Mouse (Mus musculus) adrenal gland, adult 2 months (tissue): ENCODE data around the gene Chn2. TPM values are rescaled to one million over a fixed set of nuclear protein-coding genes. Genes with fewer than 3 reads are reported as not detected.

Experiments used
- DNase-seq: peaks from one replicate; pipeline ENCODE4 v3.0.0; 2021
- polyA plus RNA-seq: library from polyadenylated mRNA; depleted of rRNA; stranded (reverse); fragments of >200 nt; gene quantifications from 2 replicates; pipeline ENCODE4 v1.2.3, GENCODE M21; 2012
- total RNA-seq, 2 experiments: library from RNA; stranded (reverse); gene quantifications; 2 replicates each; pipeline ENCODE4 v1.2.3; 2021

The Chn2 gene
- total and polyA plus RNA-seq, 3 experiments: 9.2 to 13.7 (median 11.5) TPM

GRCm38 (mm10) chr6:54202311-54203020, 163.1 kb downstream of the Chn2 start:
- DNase-seq: peak; percentile 26

- no peak for DNase-seq
These were observed 164.0 kb downstream of the Chn2 start for GRCm38 (mm10) chr6:54203316-54203715.

DNA sequence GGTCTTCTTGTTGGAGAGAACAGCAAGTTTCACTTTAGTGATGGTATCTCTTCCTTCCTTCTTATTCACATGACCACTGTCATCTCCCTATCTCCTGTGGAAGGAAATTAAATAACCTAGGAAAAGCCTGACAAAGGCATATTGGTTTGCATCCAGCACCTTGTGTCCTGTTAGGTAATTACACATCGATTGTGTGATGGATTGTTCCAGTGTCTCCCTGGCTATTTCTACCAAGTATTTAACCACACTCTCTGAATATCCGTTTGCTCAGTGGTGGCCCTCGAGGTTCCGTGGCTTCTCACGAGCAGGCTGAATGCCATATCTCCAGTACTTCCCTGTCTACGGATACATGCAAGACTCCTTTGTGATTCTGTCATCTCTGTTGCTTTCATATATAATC, 164.6 kb downstream of the Chn2 start:
- DNase-seq: no peak

GRCm38 (mm10) chr6:54204931-54205330, 165.6 kb downstream of the Chn2 start:
- DNase-seq: no peak

DNA sequence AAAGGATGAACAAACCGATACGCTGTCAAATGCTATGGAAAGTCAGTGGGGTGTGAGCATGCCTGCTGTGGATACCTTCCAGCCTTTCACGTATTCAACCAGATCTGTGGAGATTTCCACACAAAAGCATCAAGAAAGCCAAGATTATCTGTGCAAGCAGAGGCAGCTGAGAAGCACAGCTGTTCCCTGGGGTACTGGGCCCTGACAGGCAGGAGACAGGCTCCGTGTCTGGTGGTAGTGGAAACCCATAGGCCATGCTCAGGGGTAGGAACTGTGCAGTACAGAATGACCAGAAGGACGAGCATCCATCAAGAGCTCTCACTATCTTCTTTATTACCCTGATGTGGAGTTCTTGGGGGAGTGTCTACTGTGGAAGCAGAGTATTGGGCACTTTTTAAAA, 166.1 kb downstream of the Chn2 start:
- DNase-seq: no peak

DNA sequence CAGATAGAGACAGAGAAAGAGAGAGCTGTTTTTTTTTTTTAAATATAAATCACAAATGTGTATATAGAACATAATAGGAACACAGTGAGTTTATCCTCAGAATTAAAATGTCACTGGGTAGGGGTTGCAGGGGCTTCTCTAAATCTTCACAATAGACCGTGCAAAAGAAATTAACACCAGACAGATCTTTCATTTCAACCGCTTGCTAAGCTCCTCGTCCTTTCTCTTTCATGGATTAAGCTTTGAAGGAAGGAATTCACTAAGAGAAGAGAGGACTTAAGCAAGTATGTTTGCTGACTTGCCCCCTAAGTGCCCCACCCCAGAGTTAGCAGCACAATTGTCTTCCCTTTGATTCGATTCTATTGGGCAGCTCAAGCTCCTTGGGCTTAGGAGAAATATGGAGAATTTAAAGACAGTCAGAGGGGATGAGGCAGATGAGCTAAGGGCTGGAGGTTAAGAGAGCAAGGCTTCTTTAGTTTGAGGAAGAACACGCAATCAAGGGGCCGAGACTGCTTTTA, 166.9 kb downstream of the Chn2 start:
- DNase-seq: no peak

DNA sequence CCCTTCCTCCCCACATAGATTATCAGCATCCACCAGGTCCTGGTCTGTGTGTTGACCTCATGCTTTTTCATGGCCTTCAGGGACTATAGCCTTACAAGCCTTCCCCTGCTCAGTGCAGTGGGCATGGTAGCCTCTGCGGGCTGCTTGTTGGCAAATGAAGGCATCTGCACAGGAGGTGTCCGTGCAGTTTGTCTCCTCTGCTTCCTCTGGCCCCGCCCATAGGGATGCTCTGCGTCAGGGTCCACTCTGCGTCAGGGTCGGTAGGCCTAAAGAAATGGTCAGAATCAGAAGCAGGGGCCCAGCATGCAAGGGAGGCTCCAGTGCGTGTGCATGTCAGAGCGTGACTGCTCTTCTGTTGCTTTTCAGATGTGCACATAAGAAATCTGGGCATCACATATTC, 169.4 kb downstream of the Chn2 start:
- no peak for DNase-seq

GRCm38 (mm10) chr6:54210971-54211370, 171.6 kb downstream of the Chn2 start:
- no peak for DNase-seq

GRCm38 (mm10) chr6:54211939-54212338, 172.6 kb downstream of the Chn2 start:
- no peak for DNase-seq

DNA sequence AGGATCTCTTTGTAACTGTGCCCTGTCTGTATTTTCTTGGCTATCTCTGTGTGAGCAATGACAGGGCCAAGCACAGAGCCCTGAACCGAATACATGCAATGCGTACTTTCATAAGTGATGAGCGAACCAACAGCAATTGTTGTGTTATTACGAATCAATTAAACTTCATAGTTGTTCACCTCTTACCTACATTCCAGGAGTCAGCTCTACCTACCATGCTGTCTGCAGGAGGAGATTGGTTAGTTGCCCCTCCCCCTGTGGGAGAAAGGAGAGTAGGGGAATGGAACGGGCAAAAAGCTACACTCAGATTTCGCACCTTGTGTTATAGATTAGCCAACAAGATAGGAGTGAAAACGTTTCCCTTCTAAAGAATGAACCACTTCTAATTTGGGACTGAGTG, 174.4 kb downstream of the Chn2 start:
- no peak for DNase-seq

- no peak for DNase-seq
These were observed 176.3 kb downstream of the Chn2 start for GRCm38 (mm10) chr6:54215636-54216035.

GRCm38 (mm10) chr6:54216512-54216911, 177.2 kb downstream of the Chn2 start:
- no peak for DNase-seq

DNA sequence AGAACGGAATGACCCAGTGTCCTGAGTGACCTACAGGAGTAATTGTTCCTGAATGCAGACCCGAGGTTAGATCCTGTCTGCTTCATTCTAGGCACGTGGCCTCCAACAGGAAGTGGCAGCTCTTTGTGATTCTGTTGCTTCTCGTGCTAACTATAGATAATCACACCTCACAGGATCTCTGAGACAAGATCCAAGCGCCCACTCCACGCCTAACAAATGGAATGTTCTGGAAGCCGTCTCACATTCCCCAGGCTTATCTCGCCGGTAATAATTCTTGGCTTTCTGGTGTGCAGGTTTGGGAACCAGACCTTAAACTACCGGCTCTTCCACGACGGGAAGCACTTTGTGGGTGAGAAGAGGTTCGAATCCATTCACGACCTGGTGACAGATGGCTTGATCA, 180.8 kb downstream of the Chn2 start:
- no peak for DNase-seq

DNA sequence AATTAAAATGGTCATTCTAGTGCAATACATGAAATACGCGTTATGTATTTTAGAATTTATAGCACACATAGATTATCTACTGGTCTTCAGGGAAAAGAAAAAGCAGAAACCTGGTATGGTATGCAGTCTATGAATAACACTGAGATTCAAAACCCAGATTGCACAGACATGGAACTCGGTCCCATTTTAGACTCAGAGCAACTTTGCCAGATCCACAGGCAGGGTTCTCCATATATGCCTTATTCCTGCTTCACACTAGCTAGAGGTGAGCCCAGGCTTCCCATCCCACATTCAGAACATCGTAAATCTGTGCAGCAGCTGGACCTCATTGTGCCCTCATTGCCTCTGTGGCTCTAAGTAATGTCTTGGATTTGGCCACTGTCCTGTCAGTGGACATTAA, 184.2 kb downstream of the Chn2 start:
- no peak for DNase-seq

- DNase-seq: peak; percentile 49
These were observed 185.0 kb downstream of the Chn2 start for GRCm38 (mm10) chr6:54224325-54224724.

DNA sequence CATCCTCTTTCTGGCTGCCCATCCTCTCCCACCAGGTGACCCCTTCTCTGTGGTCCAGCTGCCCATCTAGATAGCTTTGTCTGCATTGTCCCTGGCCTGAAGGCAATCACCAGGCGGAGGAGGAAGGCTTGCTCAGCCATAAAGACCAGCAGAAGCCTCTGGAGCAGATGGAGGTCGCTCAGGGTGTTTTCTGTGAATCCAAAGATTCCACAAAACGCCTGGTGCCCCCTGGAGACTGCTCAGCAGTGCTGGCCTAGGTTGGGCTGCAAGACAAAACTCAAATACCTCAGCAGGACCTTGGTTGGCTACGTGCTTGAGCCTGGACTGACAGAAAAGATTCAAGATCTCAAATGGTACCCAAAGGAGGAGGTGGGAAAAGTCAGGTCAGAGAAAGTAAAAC, 186.0 kb downstream of the Chn2 start:
- no peak for DNase-seq

- no peak for DNase-seq
These were observed 187.7 kb downstream of the Chn2 start for GRCm38 (mm10) chr6:54227061-54227460.

DNA sequence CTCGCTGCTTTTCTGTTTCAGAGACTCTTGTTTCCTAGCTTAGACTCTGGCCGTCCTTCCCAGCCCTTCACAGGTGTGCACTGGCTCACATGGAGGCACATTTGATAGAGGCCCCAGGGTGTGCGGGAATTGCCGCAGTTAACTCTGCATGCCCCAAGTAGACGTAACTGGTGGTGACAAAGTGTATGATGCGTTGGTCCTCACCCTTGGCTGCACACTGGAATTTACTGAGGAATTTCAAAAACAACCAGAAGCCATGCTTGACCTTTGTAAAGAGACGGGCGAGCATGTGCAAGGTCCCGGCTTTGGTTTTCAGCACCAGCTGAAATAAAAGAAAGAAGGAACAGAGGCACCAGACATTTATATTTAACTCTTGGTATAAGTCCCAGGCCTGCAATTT, 189.1 kb downstream of the Chn2 start:
- no peak for DNase-seq

DNA sequence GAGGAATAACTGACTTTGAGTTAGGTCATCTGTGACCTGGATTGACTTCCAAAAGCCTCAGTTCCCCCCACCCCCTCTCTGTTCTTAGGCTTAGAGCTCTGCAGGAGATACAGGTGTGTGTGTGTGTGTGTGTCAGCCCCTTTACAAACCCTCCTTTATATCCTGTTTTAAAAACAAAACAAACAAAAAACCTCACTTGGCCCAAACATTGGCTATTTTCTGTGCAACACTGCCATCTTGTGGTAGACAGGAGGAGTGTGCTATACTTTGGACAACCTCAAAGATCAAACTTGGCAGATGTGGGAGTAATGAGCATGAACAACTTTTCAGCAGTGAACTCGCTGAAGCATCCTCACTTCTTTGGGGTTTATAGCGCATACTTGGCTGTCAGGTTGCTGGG, 189.5 kb downstream of the Chn2 start:
- DNase-seq: peak; percentile 36

GRCm38 (mm10) chr6:54231769-54232558, 192.6 kb downstream of the Chn2 start:
- DNase-seq: no peak

DNA sequence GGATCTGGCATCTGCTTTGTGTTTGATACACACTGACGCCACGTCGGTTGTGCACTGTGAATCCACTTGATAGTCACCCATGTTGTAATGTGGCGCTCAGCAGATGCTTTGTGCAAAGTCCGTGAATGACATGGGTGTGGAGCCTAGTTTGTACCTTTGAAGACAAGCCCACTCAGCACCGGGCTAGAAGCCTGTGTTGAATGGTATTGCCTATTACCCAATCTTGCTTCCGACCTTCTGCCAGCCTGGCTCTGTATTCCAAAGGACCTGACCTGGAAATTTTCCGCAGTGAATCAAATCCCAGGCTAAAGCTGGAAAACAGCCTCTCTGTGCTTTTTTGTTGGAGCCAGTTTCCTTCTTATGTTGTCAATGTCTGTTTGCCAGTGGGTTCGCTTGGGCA, 197.1 kb downstream of the Chn2 start:
- no peak for DNase-seq

DNA sequence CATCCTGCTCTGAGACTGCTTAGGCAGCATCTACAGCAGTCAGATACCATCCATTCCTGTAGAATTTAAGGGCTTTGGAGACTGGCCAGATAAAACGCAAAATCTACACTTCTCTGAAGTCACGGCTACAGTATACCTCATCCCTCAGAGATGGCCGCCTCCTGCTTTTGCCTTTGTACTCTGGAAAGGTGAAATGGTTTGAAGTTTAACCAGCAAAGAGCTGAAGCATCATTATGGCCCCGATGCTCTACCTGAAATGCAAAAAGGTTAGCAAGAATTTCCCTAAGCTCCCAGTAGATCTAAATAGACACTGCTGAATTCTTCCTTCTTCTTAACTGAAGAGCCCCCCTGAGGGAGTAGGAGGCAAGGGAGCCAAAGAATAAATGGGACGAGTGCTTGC, 202.4 kb downstream of the Chn2 start:
- DNase-seq: no peak

DNA sequence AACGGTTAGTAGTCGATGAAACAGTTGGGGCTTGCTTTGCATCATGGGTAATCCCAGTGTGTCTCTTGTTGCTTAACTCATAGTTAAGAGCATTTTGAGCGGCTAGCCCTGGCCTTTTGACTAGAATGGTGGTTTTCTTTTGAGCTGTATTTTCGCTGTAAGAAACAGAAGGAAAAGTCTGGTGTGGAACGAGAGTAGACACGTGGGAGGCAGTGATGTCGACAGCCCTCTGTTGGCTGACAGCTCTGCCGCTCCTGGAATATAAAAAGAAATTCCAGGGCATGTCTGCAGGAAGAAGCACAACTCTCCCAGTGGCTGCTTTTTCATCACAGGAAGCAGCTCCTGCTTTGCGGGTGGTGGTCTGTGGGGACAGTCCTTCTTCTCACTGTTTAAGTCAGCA, 202.9 kb downstream of the Chn2 start:
- DNase-seq: no peak
